Mouse (Mus musculus) kidney, adult 2 months (tissue): Measurements from ENCODE around the gene Slco2a1. TPM values are rescaled to one million over a fixed set of nuclear protein-coding genes. Genes with fewer than 3 reads are reported as not detected.

Experiments used
- DNase-seq: peaks from one replicate; pipeline ENCODE4 v3.0.0; 2021
- H3K27ac ChIP-seq: fragments of 200-500 bp; 2 replicates; pipeline ENCODE4 v1.5.1; 2012; ENCODE audit warnings: low read depth, low read length, control low read depth, inconsistent platforms; ENCODE audit not compliant: insufficient read depth
- H3K27me3 ChIP-seq: fragments of 200-500 bp; replicated peaks from 2 replicates; pipeline ENCODE4 v1.6.1; 2012; ENCODE audit warnings: mild to moderate bottlenecking, moderate library complexity, low read length, inconsistent platforms; ENCODE audit not compliant: control insufficient read depth, insufficient read depth
- H3K36me3 ChIP-seq: fragments of 200-500 bp; 2 replicates; pipeline ENCODE4 v1.6.1; 2012; ENCODE audit warnings: mild to moderate bottlenecking, moderate library complexity, low read length, inconsistent platforms; ENCODE audit not compliant: control insufficient read depth, insufficient read depth
- H3K4me1 ChIP-seq: fragments of 200-500 bp; 2 replicates; pipeline ENCODE4 v1.6.1; 2011; ENCODE audit warnings: low read length; ENCODE audit not compliant: control insufficient read depth, insufficient read depth
- H3K4me3 ChIP-seq: fragments of 200-500 bp; 2 replicates; pipeline ENCODE4 v1.5.1; 2011; ENCODE audit warnings: mild to moderate bottlenecking, low read depth, low read length, control low read depth; ENCODE audit not compliant: insufficient read depth
- CTCF ChIP-seq: fragments of 200-500 bp; conservative IDR thresholded peaks from 2 replicates; pipeline ENCODE4 v1.5.1; 2011; ENCODE audit warnings: low read depth, mild to moderate bottlenecking, control low read depth, low read length, moderate library complexity, mixed read lengths; ENCODE audit not compliant: insufficient read depth, insufficient read length
- POLR2A ChIP-seq: fragments of 200-500 bp; IDR thresholded peaks from one replicate; pipeline ENCODE4 v1.6.1; 2011; ENCODE audit warnings: low read depth, low read length, control low read depth
- WGBS: fragments of 180-500 bp; shearing (Covaris S2); methylation state at CpG from one replicate; pipeline ENCODE4 v1.1.7; 2018; 5-methylcytosine and 5-hydroxymethylcytosine counted together
- polyA plus RNA-seq: library from polyadenylated mRNA; depleted of rRNA; stranded (reverse); fragments of >200 nt; gene quantifications from 2 replicates; pipeline ENCODE4 v1.2.3, GENCODE M21; 2012

Slco2a1 gene
- polyA plus RNA-seq, 1 experiment: 23.6 TPM

GRCm38 (mm10) chr9:103080211-103080610, 91.7 kb downstream of the Slco2a1 start:
- H3K36me3 ChIP-seq: no peaks in the 10 kb centered on the region
- no peak overlapping the region for H3K4me3 ChIP-seq
- no peaks in the 10 kb centered on the region for H3K27me3 ChIP-seq
- no peak for DNase-seq
- 85% methylated on average over 3 of the region's 3 CpGs for WGBS
- H3K27ac ChIP-seq: no peak overlapping the region
- no peak for TF ChIP-seq POLR2A
- no peak for TF ChIP-seq CTCF
- H3K4me1 ChIP-seq: peaks cover 7% of the 10 kb centered on the region; the same call in 1 of the 2 replicates

- Histone ChIP-seq H3K27me3 (no peaks in the 10 kb centered on the region), H3K4me3 (no peak overlapping the region), H3K27ac (no peak overlapping the region), H3K4me1 (no peaks in the 10 kb centered on the region), H3K36me3 (no peaks in the 10 kb centered on the region)
- 49% methylated on average over 8 of the region's 8 CpGs for WGBS
- DNase-seq: no peak
- TF ChIP-seq CTCF: no peak
- no peak for TF ChIP-seq POLR2A
These were observed 93.9 kb downstream of the Slco2a1 start for GRCm38 (mm10) chr9:103082246-103082975.

- TF ChIP-seq POLR2A (no peak), CTCF (no peak)
- no peak overlapping the region for H3K27ac ChIP-seq
- no peak for DNase-seq
- H3K36me3 ChIP-seq: no peaks in the 10 kb centered on the region
- 88% methylated on average over 3 of the region's 3 CpGs for WGBS
- no peaks in the 10 kb centered on the region for H3K4me1 ChIP-seq
- H3K4me3 ChIP-seq: no peak overlapping the region
- no peaks in the 10 kb centered on the region for H3K27me3 ChIP-seq
These were observed 94.9 kb downstream of the Slco2a1 start for GRCm38 (mm10) chr9:103083405-103083804.

GRCm38 (mm10) chr9:103086736-103087135, 98.2 kb downstream of the Slco2a1 start:
- WGBS: 93% methylated on average over 6 of the region's 6 CpGs
- no peak for TF ChIP-seq POLR2A
- no peak for TF ChIP-seq CTCF
- no peaks in the 10 kb centered on the region for H3K27me3 ChIP-seq
- peaks cover 14% of the 10 kb centered on the region for H3K4me1 ChIP-seq
- H3K4me3 ChIP-seq: no peak overlapping the region
- H3K27ac ChIP-seq: no peak overlapping the region
- no peak for DNase-seq
- no peaks in the 10 kb centered on the region for H3K36me3 ChIP-seq

GRCm38 (mm10) chr9:103087301-103087700, 98.8 kb downstream of the Slco2a1 start:
- Histone ChIP-seq H3K4me1 (peaks cover 14% of the 10 kb centered on the region), H3K4me3 (no peak overlapping the region), H3K27me3 (no peaks in the 10 kb centered on the region), H3K27ac (peak overlapping the region; percentile 14; the same call in 1 of the 2 replicates), H3K36me3 (no peaks in the 10 kb centered on the region)
- 50% methylated on average over 8 of the region's 8 CpGs for WGBS
- DNase-seq: peak; percentile 56
- TF ChIP-seq CTCF (no peak), POLR2A (no peak)

- no peak for DNase-seq
- Histone ChIP-seq H3K4me3 (no peak overlapping the region), H3K4me1 (peaks cover 14% of the 10 kb centered on the region), H3K27ac (no peak overlapping the region), H3K27me3 (no peaks in the 10 kb centered on the region), H3K36me3 (no peaks in the 10 kb centered on the region)
- WGBS: 82% methylated on average over 2 of the region's 2 CpGs
- TF ChIP-seq CTCF (no peak), POLR2A (no peak)
These were observed 100.1 kb downstream of the Slco2a1 start for GRCm38 (mm10) chr9:103088661-103089060.

GRCm38 (mm10) chr9:103090116-103090875, 101.8 kb downstream of the Slco2a1 start:
- Histone ChIP-seq H3K4me3 (no peak overlapping the region), H3K4me1 (peaks cover 14% of the 10 kb centered on the region), H3K27ac (peak overlapping the region; percentile 15), H3K27me3 (no peaks in the 10 kb centered on the region), H3K36me3 (no peaks in the 10 kb centered on the region)
- TF ChIP-seq CTCF (no peak), POLR2A (no peak)
- DNase-seq: peak; percentile 93
- 36% methylated on average over 9 of the region's 9 CpGs for WGBS
